Mouse (Mus musculus): ENCODE data around the gene Hsf4. TPM values are rescaled to one million over a fixed set of nuclear protein-coding genes. Genes with fewer than 3 reads are reported as not detected.
A peak's percentile ranks its signal among the peaks of the same experiment; 100 is the strongest.

The Hsf4 gene
- polyA plus RNA-seq, 1 experiment from 2014 or later, result 0.32 TPM

DNA sequence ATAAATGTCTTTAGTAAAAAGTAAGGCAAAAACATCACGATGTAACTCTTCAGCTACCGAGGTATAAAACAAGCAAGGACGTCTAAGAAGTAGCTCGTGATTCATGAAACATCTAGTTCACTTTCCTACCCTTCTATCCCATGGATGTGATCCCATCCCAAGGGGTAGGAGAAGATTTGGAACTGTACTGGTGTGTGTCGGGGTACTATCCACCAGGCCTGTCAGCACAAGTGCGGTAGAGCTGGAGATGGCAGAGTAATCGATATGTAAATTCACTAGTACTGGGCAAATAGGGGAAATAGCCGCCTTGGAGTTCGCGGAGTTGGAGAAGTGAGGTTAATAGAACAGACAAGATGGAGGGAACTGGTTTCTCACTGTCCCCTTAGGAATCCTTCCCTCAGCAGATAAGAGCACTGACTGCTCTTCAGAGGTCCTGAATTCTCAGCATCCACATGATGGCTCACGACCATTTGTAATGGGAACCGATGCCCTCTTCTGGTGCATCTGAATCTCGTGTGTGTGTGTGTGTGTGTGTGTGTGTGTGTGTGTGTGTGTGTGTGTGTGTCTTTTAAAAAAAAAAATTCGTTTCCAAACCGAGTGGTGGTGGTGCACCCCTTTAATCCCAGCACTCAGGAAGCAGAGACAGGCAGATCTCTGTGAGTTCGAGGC, 6.2 kb upstream of the Hsf4 start:
- Histone ChIP-seq H3K9me3 (no peaks in the 10 kb centered on the region), H3K9ac (no peak overlapping the region), H3K4me2 (peak overlapping the region; percentile 75), H3K4me3 (peak overlapping the region; percentile 55), H3K27me3 (peaks cover 95% of the 10 kb centered on the region), H3K4me1 (replicated peaks) (peaks cover 34% of the 10 kb centered on the region), H3K27ac (replicated peaks) (no peak overlapping the region), H3K36me3 (no peaks in the 10 kb centered on the region)
- WGBS, result 36% methylated on average over 16 of the region's 16 CpGs
- no peak for ATAC-seq (ENCODE audit: low read depth)

DNA sequence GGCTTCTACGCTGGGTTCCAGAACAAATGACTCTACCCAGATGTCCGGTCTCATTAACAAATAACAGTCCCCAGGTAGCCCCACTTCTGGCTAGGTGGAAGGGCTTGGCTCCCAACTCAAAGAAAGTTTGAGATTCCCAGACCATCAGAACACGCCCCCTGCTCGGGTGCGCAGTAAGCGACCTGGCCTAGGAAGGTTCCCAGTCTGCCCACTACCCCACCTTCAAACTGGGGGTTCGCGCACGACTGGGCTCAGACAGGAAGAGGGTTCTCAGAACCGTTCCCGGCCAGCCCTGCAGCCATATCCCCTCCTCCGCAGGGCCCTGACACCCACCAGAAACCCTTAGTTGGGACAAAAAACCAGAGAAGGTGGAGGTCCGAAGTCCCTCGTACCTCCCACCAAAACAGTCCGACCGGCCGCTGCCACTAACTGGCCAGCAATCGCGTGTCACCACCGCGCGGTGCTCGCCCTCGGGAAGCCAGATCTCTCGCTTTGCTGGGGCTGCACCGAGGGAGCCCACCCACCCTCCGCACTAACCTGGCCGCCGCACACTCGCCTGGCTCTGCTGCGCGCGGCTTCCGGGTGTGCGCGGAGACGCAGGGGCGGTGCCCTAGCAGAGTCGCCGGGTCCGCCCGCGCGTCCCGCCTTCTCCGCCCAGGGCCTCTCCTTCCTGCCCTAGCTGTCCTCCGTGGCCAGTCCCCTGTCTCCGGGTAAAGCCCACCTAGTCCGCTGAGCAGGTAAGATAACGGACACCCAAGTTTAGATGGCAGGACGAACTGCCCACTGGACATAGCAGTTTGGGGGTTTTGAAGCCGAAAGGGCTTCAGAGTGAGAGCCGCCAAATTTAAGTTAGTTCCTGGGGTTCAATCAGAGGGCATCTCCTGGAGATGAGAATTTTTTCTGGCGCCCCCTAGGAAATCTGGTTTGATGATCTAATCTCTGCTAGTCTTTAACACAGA, 5.3 kb upstream of the Hsf4 start, which contains the start of the genes Tradd and Fbxl8:
Tradd (minus strand) TSS at position 586 of the 959 bp plus-strand sequence.
Fbxl8 (plus strand) TSS at position 625 of the 959 bp plus-strand sequence.
- peak within 1 kb of the TSS; percentile 55 for H3K4me3 ChIP-seq
- H3K9me3 ChIP-seq, result no peaks in the 10 kb centered on the region
- H3K27ac ChIP-seq (replicated peaks), result no peak within 1 kb of the TSS
- peak within 1 kb of the TSS; percentile 75 for H3K4me2 ChIP-seq
- 0 out of 2 replicates have a peak, but pooled peaks have one; percentile 7 for ATAC-seq (ENCODE audit: low read depth)
- H3K27me3 ChIP-seq, result peaks cover 95% of the 10 kb centered on the region
- WGBS, result under 1% methylated on average over 54 of the region's 54 CpGs
- peak within 1 kb of the TSS; percentile 77 for H3K9ac ChIP-seq
- H3K4me1 ChIP-seq (replicated peaks), result peaks cover 33% of the 10 kb centered on the region
- H3K36me3 ChIP-seq, result no peaks in the 10 kb centered on the region

GRCm38 (mm10) chr8:105265128-105265527, 4.5 kb upstream of the Hsf4 start:
- no peaks in the 10 kb centered on the region for H3K9me3 ChIP-seq
- H3K27ac ChIP-seq (replicated peaks), result no peak overlapping the region
- ATAC-seq (ENCODE audit: low read depth), result no peak
- H3K4me3 ChIP-seq, result peak overlapping the region; percentile 55
- peaks cover 95% of the 10 kb centered on the region for H3K27me3 ChIP-seq
- 5% methylated on average over 10 of the region's 10 CpGs for WGBS
- peak overlapping the region; percentile 75 for H3K4me2 ChIP-seq
- H3K36me3 ChIP-seq, result no peaks in the 10 kb centered on the region
- no peak overlapping the region for H3K9ac ChIP-seq
- peaks cover 33% of the 10 kb centered on the region for H3K4me1 ChIP-seq (replicated peaks)

- Histone ChIP-seq H3K4me2 (no peak overlapping the region), H3K9ac (no peak overlapping the region), H3K4me1 (replicated peaks) (peaks cover 45% of the 10 kb centered on the region), H3K4me3 (no peak overlapping the region), H3K36me3 (no peaks in the 10 kb centered on the region), H3K27me3 (peaks cover 95% of the 10 kb centered on the region), H3K9me3 (no peaks in the 10 kb centered on the region), H3K27ac (replicated peaks) (no peak overlapping the region)
- ATAC-seq (ENCODE audit: low read depth), result no peak
- 6% methylated on average over 13 of the region's 13 CpGs for WGBS
These were observed 2.8 kb upstream of the Hsf4 start for GRCm38 (mm10) chr8:105266775-105267174.

- under 1% methylated on average over 65 of the region's 65 CpGs for WGBS
- Histone ChIP-seq H3K27ac (replicated peaks) (peak overlapping the region; percentile 67), H3K4me2 (peak overlapping the region; percentile 74), H3K9me3 (no peaks in the 10 kb centered on the region), H3K4me1 (replicated peaks) (peaks cover 45% of the 10 kb centered on the region), H3K9ac (peak overlapping the region; percentile 65), H3K4me3 (peak overlapping the region; percentile 47), H3K36me3 (no peaks in the 10 kb centered on the region), H3K27me3 (peaks cover 97% of the 10 kb centered on the region)
- ATAC-seq (ENCODE audit: low read depth), result peak; percentile 87
These were observed 1.1 kb upstream of the Hsf4 start for GRCm38 (mm10) chr8:105268342-105269074.

GRCm38 (mm10) chr8:105269075-105269458, 534 bp upstream of the Hsf4 start:
- under 1% methylated on average over 10 of the region's 10 CpGs for WGBS
- Histone ChIP-seq H3K4me1 (replicated peaks) (peaks cover 41% of the 10 kb centered on the region), H3K4me3 (peak overlapping the region; percentile 47), H3K27me3 (peaks cover 97% of the 10 kb centered on the region), H3K9ac (peak overlapping the region; percentile 65), H3K4me2 (peak overlapping the region; percentile 74), H3K9me3 (no peaks in the 10 kb centered on the region), H3K27ac (replicated peaks) (no peak overlapping the region), H3K36me3 (no peaks in the 10 kb centered on the region)
- ATAC-seq (ENCODE audit: low read depth), result peak; percentile 41

GRCm38 (mm10) chr8:105270101-105270915, 707 bp downstream of the Hsf4 start:
- no peak for ATAC-seq (ENCODE audit: low read depth)
- Histone ChIP-seq H3K4me1 (replicated peaks) (peaks cover 35% of the 10 kb centered on the region), H3K9me3 (no peaks in the 10 kb centered on the region), H3K27me3 (peaks cover 99% of the 10 kb centered on the region), H3K4me3 (peak overlapping the region; percentile 47), H3K27ac (replicated peaks) (no peak overlapping the region), H3K9ac (peak overlapping the region; percentile 65), H3K4me2 (peak overlapping the region; percentile 74), H3K36me3 (no peaks in the 10 kb centered on the region)
- WGBS, result 2% methylated on average over 39 of the region's 39 CpGs

- Histone ChIP-seq H3K36me3 (no peaks in the 10 kb centered on the region), H3K27me3 (peaks cover 99% of the 10 kb centered on the region), H3K9me3 (no peaks in the 10 kb centered on the region), H3K9ac (0 out of 2 replicates have a peak overlapping the region, but pooled peaks have one; percentile 4), H3K4me2 (peak overlapping the region; percentile 9; the same call in 1 of the 2 replicates), H3K4me1 (replicated peaks) (peaks cover 41% of the 10 kb centered on the region), H3K4me3 (0 out of 2 replicates have a peak overlapping the region, but pooled peaks have one; percentile 0), H3K27ac (replicated peaks) (no peak overlapping the region)
- no peak for ATAC-seq (ENCODE audit: low read depth)
- WGBS, result under 1% methylated on average over 11 of the region's 11 CpGs
These were observed 1.2 kb downstream of the Hsf4 start for GRCm38 (mm10) chr8:105270916-105271186.

GRCm38 (mm10) chr8:105275387-105275786, 5.8 kb downstream of the Hsf4 start:
- peaks cover 99% of the 10 kb centered on the region for H3K27me3 ChIP-seq
- peak overlapping the region; percentile 77 for H3K4me2 ChIP-seq
- H3K9me3 ChIP-seq, result no peaks in the 10 kb centered on the region
- no peak for ATAC-seq (ENCODE audit: low read depth)
- H3K4me1 ChIP-seq (replicated peaks), result peaks cover 43% of the 10 kb centered on the region
- WGBS, result 5% methylated on average over 11 of the region's 11 CpGs
- no peak overlapping the region for H3K27ac ChIP-seq (replicated peaks)
- H3K36me3 ChIP-seq, result peaks cover 8% of the 10 kb centered on the region; the same call in 1 of the 2 replicates
- H3K9ac ChIP-seq, result no peak overlapping the region
- H3K4me3 ChIP-seq, result no peak overlapping the region

- H3K27ac ChIP-seq (replicated peaks), result no peak within 1 kb of the TSS
- peaks cover 99% of the 10 kb centered on the region for H3K27me3 ChIP-seq
- no peak for ATAC-seq (ENCODE audit: low read depth)
- H3K4me2 ChIP-seq, result peak within 1 kb of the TSS; percentile 77
- no peaks in the 10 kb centered on the region for H3K9me3 ChIP-seq
- H3K9ac ChIP-seq, result peak within 1 kb of the TSS; percentile 75
- peak within 1 kb of the TSS; percentile 45 for H3K4me3 ChIP-seq
- peaks cover 38% of the 10 kb centered on the region for H3K4me1 ChIP-seq (replicated peaks)
- 2% methylated on average over 10 of the region's 10 CpGs for WGBS
- peaks cover 11% of the 10 kb centered on the region; the same call in 1 of the 2 replicates for H3K36me3 ChIP-seq
These were observed 6.2 kb downstream of the Hsf4 start, which contains the start of gene Nol3 for GRCm38 (mm10) chr8:105275840-105276239. TSS of gene Nol3 (plus strand) at chr8:105276140.
